Mouse (Mus musculus): Measurements from ENCODE around the gene Coro2a. TPM values are rescaled to one million over a fixed set of nuclear protein-coding genes. Genes with fewer than 3 reads are reported as not detected.

Gene Coro2a
- polyA plus RNA-seq, 1 experiment, result 312 TPM

- Histone ChIP-seq H3K27me3 (ENCODE audit: control insufficient read depth, insufficient read depth, low read length) (no peaks in the 10 kb centered on the region), H3K27ac (ENCODE audit: insufficient read depth, low read depth, low read length) (peak overlapping the region; percentile 99), H3K4me1 (ENCODE audit: control insufficient read depth, insufficient read depth, insufficient read length, low read length) (peaks cover 50% of the 10 kb centered on the region), H3K4me3 (ENCODE audit: low read depth, low read length) (no peak overlapping the region), H3K36me3 (ENCODE audit: control insufficient read depth, insufficient read depth, low read length) (peaks cover 28% of the 10 kb centered on the region)
- WGBS, result 26% methylated on average over 5 of the region's 5 CpGs
- TF ChIP-seq POLR2A (IDR thresholded peaks at IDR 0.05; ENCODE audit: low read depth, low read length) (peak; percentile 12; the same call in 1 of the 2 replicates), CTCF (IDR thresholded peaks at IDR 0.05; ENCODE audit: extremely low read depth, insufficient read length, insufficient replicate concordance, low read depth, low read length) (no peak)
Measured at GRCm38 (mm10) chr4:46594131-46594530, 7.9 kb downstream of the Coro2a start.

GRCm38 (mm10) chr4:46593472-46593871 lies 8.5 kb downstream of the Coro2a start:
- 42% methylated on average over 6 of the region's 6 CpGs for WGBS

DNA sequence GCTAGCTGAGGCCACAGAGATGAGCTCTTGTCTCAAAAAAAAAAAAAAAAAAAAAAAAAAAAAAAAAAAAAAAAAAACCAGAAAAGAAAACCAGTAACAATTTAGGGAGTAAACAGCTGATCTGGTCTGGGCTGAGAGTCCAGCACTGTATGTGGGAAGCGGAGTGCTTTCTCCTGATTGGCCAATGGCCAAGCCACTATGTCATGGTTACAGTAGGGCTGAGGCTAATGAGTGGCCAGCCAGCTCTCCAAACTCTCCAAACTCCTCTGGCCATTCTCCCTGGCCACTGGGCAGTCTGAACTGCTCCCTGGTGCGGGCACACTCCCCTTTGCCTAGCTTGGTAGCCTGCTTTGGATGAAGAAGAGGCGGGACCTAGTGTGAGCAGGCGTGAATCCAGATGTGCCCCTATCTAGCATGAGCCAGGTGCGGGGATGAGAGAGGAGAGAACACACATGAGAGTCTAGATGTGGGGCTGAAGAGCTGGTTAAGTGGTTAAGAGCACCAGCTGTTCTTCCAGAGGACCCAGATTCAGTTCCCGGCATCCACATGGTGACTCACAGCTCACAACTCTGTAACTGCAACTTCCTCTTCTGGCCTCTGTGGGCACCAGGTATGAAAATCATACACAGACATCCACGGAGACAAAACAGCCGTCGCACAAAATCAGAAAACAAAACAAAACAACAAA lies 10.0 kb downstream of the Coro2a start:
- TF ChIP-seq POLR2A (IDR thresholded peaks at IDR 0.05; ENCODE audit: low read depth, low read length) (no peak), CTCF (IDR thresholded peaks at IDR 0.05; ENCODE audit: extremely low read depth, insufficient read length, insufficient replicate concordance, low read depth, low read length) (no peak)
- Histone ChIP-seq H3K27ac (ENCODE audit: insufficient read depth, low read depth, low read length) (peak overlapping the region; percentile 74), H3K27me3 (ENCODE audit: control insufficient read depth, insufficient read depth, low read length) (no peaks in the 10 kb centered on the region), H3K36me3 (ENCODE audit: control insufficient read depth, insufficient read depth, low read length) (peaks cover 33% of the 10 kb centered on the region), H3K4me1 (ENCODE audit: control insufficient read depth, insufficient read depth, insufficient read length, low read length) (peaks cover 52% of the 10 kb centered on the region), H3K4me3 (ENCODE audit: low read depth, low read length) (0 out of 2 replicates have a peak overlapping the region, but pooled peaks have one; percentile 0)
- WGBS, result 64% methylated on average over 9 of the region's 9 CpGs

More at GRCm38 (mm10) chr4:46593472-46593871, 8.5 kb downstream of the Coro2a start:
- Histone ChIP-seq H3K27ac (ENCODE audit: insufficient read depth, low read depth, low read length) (peak overlapping the region; percentile 99), H3K36me3 (ENCODE audit: control insufficient read depth, insufficient read depth, low read length) (peaks cover 29% of the 10 kb centered on the region), H3K4me1 (ENCODE audit: control insufficient read depth, insufficient read depth, insufficient read length, low read length) (peaks cover 51% of the 10 kb centered on the region), H3K27me3 (ENCODE audit: control insufficient read depth, insufficient read depth, low read length) (no peaks in the 10 kb centered on the region), H3K4me3 (ENCODE audit: low read depth, low read length) (peak overlapping the region; percentile 6; the same call in 1 of the 2 replicates)
- TF ChIP-seq CTCF (IDR thresholded peaks at IDR 0.05; ENCODE audit: extremely low read depth, insufficient read length, insufficient replicate concordance, low read depth, low read length), result no peak
- no peak for TF ChIP-seq POLR2A (IDR thresholded peaks at IDR 0.05; ENCODE audit: low read depth, low read length)

DNA sequence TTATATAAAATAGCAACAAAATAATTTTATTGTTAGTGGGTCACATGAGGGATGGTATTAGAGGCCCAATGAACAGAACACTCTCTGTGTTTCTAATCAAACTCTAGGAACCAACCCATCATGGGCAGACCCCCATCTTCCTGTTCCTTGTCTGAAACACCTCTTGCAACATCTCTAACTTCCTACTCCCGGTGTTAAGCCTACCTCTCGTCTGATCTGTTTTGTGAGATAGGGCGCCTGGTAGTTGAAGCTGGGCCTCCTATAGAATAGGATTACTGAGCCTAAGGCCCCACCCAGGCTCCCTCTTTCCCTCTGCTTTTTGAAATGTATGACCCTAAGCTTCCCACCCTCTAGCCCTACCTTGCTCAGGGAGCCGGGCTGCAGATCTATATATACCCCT lies 11.2 kb downstream of the Coro2a start:
- 64% methylated on average over 4 of the region's 4 CpGs for WGBS
- Histone ChIP-seq H3K4me3 (ENCODE audit: low read depth, low read length) (no peak overlapping the region), H3K4me1 (ENCODE audit: control insufficient read depth, insufficient read depth, insufficient read length, low read length) (peaks cover 53% of the 10 kb centered on the region), H3K27ac (ENCODE audit: insufficient read depth, low read depth, low read length) (peak overlapping the region; percentile 2; the same call in 1 of the 2 replicates), H3K36me3 (ENCODE audit: control insufficient read depth, insufficient read depth, low read length) (peaks cover 33% of the 10 kb centered on the region), H3K27me3 (ENCODE audit: control insufficient read depth, insufficient read depth, low read length) (no peaks in the 10 kb centered on the region)
- TF ChIP-seq CTCF (IDR thresholded peaks at IDR 0.05; ENCODE audit: extremely low read depth, insufficient read length, insufficient replicate concordance, low read depth, low read length) (no peak), POLR2A (IDR thresholded peaks at IDR 0.05; ENCODE audit: low read depth, low read length) (no peak)

DNA sequence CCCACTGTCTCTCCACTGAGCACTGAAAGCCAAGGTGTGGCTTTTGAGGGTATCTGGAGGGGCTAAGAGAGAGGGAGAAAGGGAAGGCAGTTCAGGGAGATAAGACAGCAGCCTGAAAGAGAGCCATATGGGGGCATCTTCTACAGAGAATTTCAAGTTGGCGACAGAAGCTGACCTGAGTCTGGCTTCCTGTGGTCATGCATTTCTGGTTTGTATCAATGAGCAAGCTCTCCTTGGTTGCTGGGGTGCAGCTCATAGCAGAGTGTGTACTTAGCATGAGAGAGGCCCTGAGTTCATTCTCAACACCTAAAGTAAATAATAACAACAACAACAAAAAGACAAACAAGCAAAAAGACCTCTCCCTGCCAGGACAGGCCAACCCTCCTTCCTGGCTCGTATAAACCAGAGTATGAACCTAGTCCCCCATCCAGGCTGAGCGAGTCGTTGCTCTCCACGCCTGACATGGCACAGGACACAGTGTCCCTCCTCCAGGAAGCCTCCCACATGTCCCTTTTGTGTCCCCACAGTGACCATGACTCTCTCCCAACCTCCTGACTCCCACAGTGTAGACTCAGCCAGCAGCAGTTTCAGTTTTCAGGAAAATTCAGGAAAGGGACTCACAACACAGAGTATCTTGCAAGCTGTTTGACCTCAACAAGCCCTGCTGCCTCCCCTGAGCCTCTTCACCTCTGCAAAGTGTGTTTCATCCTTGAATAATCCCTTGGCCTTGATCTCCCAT lies 11.9 kb downstream of the Coro2a start:
- Histone ChIP-seq H3K4me3 (ENCODE audit: low read depth, low read length) (no peak overlapping the region), H3K27ac (ENCODE audit: insufficient read depth, low read depth, low read length) (peak overlapping the region; percentile 74), H3K27me3 (ENCODE audit: control insufficient read depth, insufficient read depth, low read length) (no peaks in the 10 kb centered on the region), H3K36me3 (ENCODE audit: control insufficient read depth, insufficient read depth, low read length) (peaks cover 39% of the 10 kb centered on the region), H3K4me1 (ENCODE audit: control insufficient read depth, insufficient read depth, insufficient read length, low read length) (peaks cover 58% of the 10 kb centered on the region)
- TF ChIP-seq POLR2A (IDR thresholded peaks at IDR 0.05; ENCODE audit: low read depth, low read length), result no peak
- no peak for TF ChIP-seq CTCF (IDR thresholded peaks at IDR 0.05; ENCODE audit: extremely low read depth, insufficient read length, insufficient replicate concordance, low read depth, low read length)
- WGBS, result 71% methylated on average over 5 of the region's 5 CpGs

- Histone ChIP-seq H3K36me3 (ENCODE audit: control insufficient read depth, insufficient read depth, low read length) (peaks cover 41% of the 10 kb centered on the region), H3K27ac (ENCODE audit: insufficient read depth, low read depth, low read length) (peak overlapping the region; percentile 74), H3K4me3 (ENCODE audit: low read depth, low read length) (no peak overlapping the region), H3K27me3 (ENCODE audit: control insufficient read depth, insufficient read depth, low read length) (no peaks in the 10 kb centered on the region), H3K4me1 (ENCODE audit: control insufficient read depth, insufficient read depth, insufficient read length, low read length) (peaks cover 61% of the 10 kb centered on the region)
- WGBS, result 87% methylated on average over 8 of the region's 8 CpGs
- TF ChIP-seq CTCF (IDR thresholded peaks at IDR 0.05; ENCODE audit: extremely low read depth, insufficient read length, insufficient replicate concordance, low read depth, low read length) (no peak), POLR2A (IDR thresholded peaks at IDR 0.05; ENCODE audit: low read depth, low read length) (no peak)
Measured at GRCm38 (mm10) chr4:46589151-46589550, 12.9 kb downstream of the Coro2a start.

GRCm38 (mm10) chr4:46586473-46586872 lies 15.5 kb downstream of the Coro2a start:
- Histone ChIP-seq H3K4me3 (ENCODE audit: low read depth, low read length) (no peak overlapping the region), H3K27ac (ENCODE audit: insufficient read depth, low read depth, low read length) (peak overlapping the region; percentile 86), H3K27me3 (ENCODE audit: control insufficient read depth, insufficient read depth, low read length) (no peaks in the 10 kb centered on the region), H3K36me3 (ENCODE audit: control insufficient read depth, insufficient read depth, low read length) (peaks cover 34% of the 10 kb centered on the region), H3K4me1 (ENCODE audit: control insufficient read depth, insufficient read depth, insufficient read length, low read length) (peaks cover 41% of the 10 kb centered on the region)
- TF ChIP-seq CTCF (IDR thresholded peaks at IDR 0.05; ENCODE audit: extremely low read depth, insufficient read length, insufficient replicate concordance, low read depth, low read length) (no peak), POLR2A (IDR thresholded peaks at IDR 0.05; ENCODE audit: low read depth, low read length) (no peak)
- WGBS, result 50% methylated on average over 4 of the region's 4 CpGs

All from small intestine, adult 2 months (tissue).